Mouse (Mus musculus) ES-Bruce4 (cell line): ENCODE results near the gene Ptcd2. TPM values are rescaled to one million over a fixed set of nuclear protein-coding genes. Genes with fewer than 3 reads are reported as not detected.

Source experiments
- H3K27ac ChIP-seq: 2 replicates; pipeline ENCODE4 v1.5.1; 2012; ENCODE audit warnings: low read length, inconsistent platforms; ENCODE audit not compliant: insufficient read depth
- H3K27me3 ChIP-seq: 2 replicates; pipeline ENCODE4 v1.6.1; 2012; ENCODE audit warnings: mild to moderate bottlenecking, low read length, inconsistent platforms; ENCODE audit not compliant: control insufficient read depth, poor library complexity, insufficient read depth, severe bottlenecking
- H3K36me3 ChIP-seq: 2 replicates; pipeline ENCODE4 v1.6.1; 2012; ENCODE audit warnings: inconsistent platforms, mild to moderate bottlenecking, low read length, moderate library complexity; ENCODE audit not compliant: control insufficient read depth, poor library complexity, insufficient read depth, severe bottlenecking
- H3K4me1 ChIP-seq: one replicate; pipeline ENCODE4 v1.8.1; 2011; ENCODE audit warnings: low read length; ENCODE audit not compliant: control insufficient read depth, insufficient read depth
- H3K4me3 ChIP-seq: 2 replicates; pipeline ENCODE4 v1.5.1; 2011; ENCODE audit warnings: low read depth, mild to moderate bottlenecking, low read length
- H3K9ac ChIP-seq: 2 replicates; pipeline ENCODE4 v1.6.1; 2012; ENCODE audit warnings: low read depth, mild to moderate bottlenecking, inconsistent platforms; ENCODE audit not compliant: poor library complexity, severe bottlenecking
- H3K9me3 ChIP-seq: replicated peaks from 2 replicates; pipeline ENCODE4 v1.6.1; 2012; ENCODE audit warnings: mild to moderate bottlenecking, low read length, inconsistent platforms; ENCODE audit not compliant: control insufficient read depth, poor library complexity, insufficient read depth, severe bottlenecking
- CTCF ChIP-seq: IDR thresholded peaks from one replicate; pipeline ENCODE4 v1.8.1; 2011; ENCODE audit warnings: low read depth, low read length
- EP300 ChIP-seq: IDR thresholded peaks from 2 replicates; pipeline ENCODE4 v1.6.1; 2011; ENCODE audit warnings: low read depth, low read length; ENCODE audit not compliant: insufficient read depth
- POLR2A ChIP-seq: IDR thresholded peaks from one replicate; pipeline ENCODE4 v1.8.1; 2011; ENCODE audit warnings: low read length; ENCODE audit not compliant: insufficient read depth
- polyA plus RNA-seq: library from polyadenylated mRNA; stranded (reverse); fragments of >200 nt; gene quantifications from 2 replicates; pipeline ENCODE4 v1.2.4, GENCODE M21; 2011; ENCODE audit warnings: low read depth; ENCODE audit not compliant: missing spikeins, insufficient read depth, insufficient read length

Ptcd2 gene
- polyA plus RNA-seq, 1 experiment: 40.2 TPM

DNA sequence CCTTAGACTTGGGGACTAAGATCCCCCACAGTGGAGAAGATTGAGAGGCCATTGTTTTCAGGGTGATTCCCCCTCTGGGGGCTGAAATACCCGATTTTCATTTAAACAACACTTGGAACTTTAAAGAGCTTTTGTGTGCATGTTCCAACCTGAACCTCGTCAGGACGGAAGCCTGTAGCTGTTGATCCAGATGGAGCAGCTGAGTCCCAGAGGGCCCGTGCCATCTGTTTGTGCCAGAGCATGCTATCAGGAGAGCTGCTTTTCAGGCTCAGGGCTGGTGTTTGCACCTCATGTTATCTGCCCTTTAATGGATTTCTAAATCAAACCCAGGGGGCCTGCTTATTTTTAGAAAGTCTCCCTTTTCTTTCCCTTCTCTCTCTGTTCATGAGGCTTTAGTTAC, 19.4 kb upstream of the Ptcd2 start:
- H3K27ac ChIP-seq: no peak overlapping the region

DNA sequence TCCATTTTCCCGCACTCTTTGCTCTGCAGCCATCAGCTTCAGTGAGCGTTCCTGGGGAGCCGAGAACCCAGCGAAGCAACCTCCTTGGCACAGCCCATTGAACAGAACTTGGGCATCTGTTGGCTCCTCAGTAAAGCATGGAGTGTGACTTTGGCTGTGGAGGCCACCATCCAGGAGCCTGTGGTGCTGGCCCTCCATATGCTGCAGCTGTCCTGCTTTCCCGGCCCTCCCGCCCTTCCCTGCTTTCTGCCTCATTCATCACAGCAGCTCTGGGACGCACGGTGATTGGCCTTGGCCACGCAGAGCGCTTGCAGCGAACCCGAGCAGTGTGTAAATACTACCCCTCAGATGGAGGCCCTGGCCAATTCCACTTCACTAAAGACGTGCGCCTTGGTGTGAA, 14.4 kb upstream of the Ptcd2 start:
- Histone ChIP-seq H3K9me3 (no peaks in the 10 kb centered on the region), H3K9ac (no peak overlapping the region), H3K4me3 (no peak overlapping the region), H3K4me1 (peaks cover 6% of the 10 kb centered on the region), H3K27ac (no peak overlapping the region), H3K27me3 (no peaks in the 10 kb centered on the region), H3K36me3 (peaks cover 11% of the 10 kb centered on the region)
- TF ChIP-seq POLR2A (no peak), EP300 (no peak), CTCF (no peak)

More for the DNA sequence above, 19.4 kb upstream of the Ptcd2 start:
- no peak for TF ChIP-seq EP300
- no peak for TF ChIP-seq CTCF
- no peak for TF ChIP-seq POLR2A
- H3K4me1 ChIP-seq: peaks cover 2% of the 10 kb centered on the region
- no peak overlapping the region for H3K9ac ChIP-seq
- no peak overlapping the region for H3K4me3 ChIP-seq
- H3K36me3 ChIP-seq: peaks cover 30% of the 10 kb centered on the region
- no peaks in the 10 kb centered on the region for H3K27me3 ChIP-seq
- no peaks in the 10 kb centered on the region for H3K9me3 ChIP-seq

DNA sequence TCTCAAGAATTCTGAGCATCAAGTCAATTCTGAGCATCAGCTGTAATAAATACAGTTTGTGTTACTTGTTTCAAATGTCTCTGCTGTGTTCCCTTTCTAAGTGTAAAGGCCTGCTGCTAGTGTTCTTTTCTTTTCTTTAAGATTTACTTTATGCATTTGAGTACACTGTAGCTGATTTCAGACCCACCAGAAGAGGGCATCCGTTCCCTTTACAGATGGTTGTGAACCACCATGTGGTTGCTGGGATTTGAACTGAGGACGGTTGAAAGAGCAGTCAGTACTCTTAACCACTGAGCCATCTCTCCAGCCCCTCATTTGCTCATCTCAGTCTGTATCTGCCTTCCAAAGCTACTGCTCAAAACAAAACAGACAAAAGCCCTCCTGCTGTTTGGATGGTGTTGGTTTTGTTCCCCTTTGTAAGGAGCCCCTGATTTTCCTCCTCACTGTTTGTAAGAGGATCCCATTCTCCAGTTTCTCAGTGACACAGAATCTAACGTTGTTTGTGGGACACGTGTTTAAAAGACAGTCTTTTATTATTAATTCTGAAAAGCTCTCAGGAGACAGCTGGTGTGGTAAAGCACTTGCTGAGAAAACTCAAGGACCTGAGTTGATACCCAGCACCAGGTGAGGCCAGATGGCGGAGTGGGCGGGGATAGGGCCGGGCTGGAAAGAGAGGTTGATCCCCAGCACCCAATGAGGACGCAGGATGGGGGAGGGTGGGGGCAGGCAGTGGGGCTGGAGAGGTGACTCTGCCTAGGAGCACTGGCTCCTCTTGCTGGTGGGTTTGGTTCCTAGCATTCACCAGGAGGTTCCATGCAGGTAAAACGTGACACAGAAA, 12.1 kb upstream of the Ptcd2 start:
- no peak overlapping the region for H3K4me3 ChIP-seq
- no peaks in the 10 kb centered on the region for H3K27me3 ChIP-seq
- no peaks in the 10 kb centered on the region for H3K9me3 ChIP-seq
- H3K9ac ChIP-seq: 0 out of 2 replicates have a peak overlapping the region, but pooled peaks have one; percentile 24
- H3K36me3 ChIP-seq: peaks cover 3% of the 10 kb centered on the region; the same call in 1 of the 2 replicates
- peaks cover 6% of the 10 kb centered on the region for H3K4me1 ChIP-seq
- TF ChIP-seq EP300 (0 out of 2 replicates have a peak, but pooled peaks have one; percentile 31), CTCF (peak; percentile 21), POLR2A (no peak)
- peak overlapping the region; percentile 89 for H3K27ac ChIP-seq

DNA sequence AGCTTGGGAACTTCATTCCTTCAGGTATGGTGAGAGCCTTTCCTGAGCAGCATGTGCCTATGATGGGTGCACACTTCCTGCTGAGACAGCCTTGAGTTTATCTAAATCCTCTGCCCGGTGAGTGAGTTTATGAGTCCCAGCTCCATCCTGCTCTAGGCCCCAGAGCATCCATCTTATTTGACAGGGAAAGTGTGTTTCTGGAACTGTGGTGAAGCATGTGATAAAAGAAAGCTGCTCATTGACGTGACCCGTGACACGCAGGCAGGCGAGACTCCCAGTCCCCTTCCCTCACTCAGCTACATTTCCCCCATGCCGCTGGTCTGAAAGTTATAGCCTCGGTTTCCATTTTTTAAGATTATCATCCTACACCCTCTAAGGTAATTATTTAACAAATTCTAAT, 11.4 kb upstream of the Ptcd2 start:
- TF ChIP-seq EP300 (no peak), POLR2A (no peak), CTCF (no peak)
- Histone ChIP-seq H3K4me3 (0 out of 2 replicates have a peak overlapping the region, but pooled peaks have one; percentile 4), H3K9me3 (no peaks in the 10 kb centered on the region), H3K27me3 (no peaks in the 10 kb centered on the region), H3K4me1 (peaks cover 6% of the 10 kb centered on the region), H3K27ac (peak overlapping the region; percentile 75), H3K9ac (0 out of 2 replicates have a peak overlapping the region, but pooled peaks have one; percentile 24), H3K36me3 (peaks cover 2% of the 10 kb centered on the region; the same call in 1 of the 2 replicates)

DNA sequence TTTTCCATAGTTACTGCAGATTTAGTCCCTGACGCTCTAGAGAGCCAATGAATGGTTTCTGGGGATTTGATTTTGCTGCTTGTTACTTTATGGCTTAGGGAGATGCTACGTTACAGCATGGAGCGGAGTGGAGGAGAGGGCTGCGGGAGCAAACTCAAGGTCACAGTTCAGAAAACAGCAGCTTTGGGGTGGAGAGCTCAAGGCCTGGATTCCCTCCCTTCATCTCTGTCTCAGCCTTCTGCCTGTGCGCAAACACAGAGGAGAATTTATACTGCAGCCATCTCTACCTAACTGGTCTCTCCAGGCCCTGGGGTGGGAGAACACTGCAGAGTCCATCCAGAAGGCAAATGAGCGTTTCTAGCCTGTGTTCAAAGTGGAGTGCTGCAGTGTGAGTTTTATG, 10.6 kb upstream of the Ptcd2 start:
- Histone ChIP-seq H3K9me3 (no peaks in the 10 kb centered on the region), H3K4me1 (peaks cover 6% of the 10 kb centered on the region), H3K4me3 (no peak overlapping the region), H3K36me3 (peaks cover 5% of the 10 kb centered on the region), H3K27ac (peak overlapping the region; percentile 30; the same call in 1 of the 2 replicates), H3K27me3 (no peaks in the 10 kb centered on the region), H3K9ac (no peak overlapping the region)
- TF ChIP-seq POLR2A (no peak), EP300 (no peak), CTCF (no peak)

DNA sequence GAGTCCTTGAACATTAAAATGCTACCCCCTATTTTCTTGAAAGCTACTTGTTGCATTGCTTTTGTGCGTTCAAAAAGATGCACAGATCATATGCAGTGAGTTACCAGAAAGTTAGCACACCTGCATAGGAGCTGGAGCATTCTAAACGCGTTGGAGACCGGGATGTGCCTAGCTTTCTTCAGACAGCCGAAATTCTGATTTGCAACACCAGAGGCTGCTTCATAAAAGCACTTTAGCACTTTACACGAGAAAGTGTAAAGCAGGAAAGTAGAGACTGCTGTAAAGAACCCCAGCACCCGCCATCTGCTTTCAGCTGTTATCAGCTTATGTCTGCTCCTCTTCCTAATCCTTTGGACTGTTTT, 9.0 kb upstream of the Ptcd2 start:
- TF ChIP-seq EP300: no peak
- no peak for TF ChIP-seq CTCF
- no peak for TF ChIP-seq POLR2A
- peak overlapping the region; percentile 49 for H3K9ac ChIP-seq
- peak overlapping the region; percentile 57 for H3K27ac ChIP-seq
- no peaks in the 10 kb centered on the region for H3K27me3 ChIP-seq
- H3K9me3 ChIP-seq: no peaks in the 10 kb centered on the region
- peaks cover 6% of the 10 kb centered on the region for H3K36me3 ChIP-seq
- H3K4me1 ChIP-seq: peaks cover 6% of the 10 kb centered on the region
- peak overlapping the region; percentile 63 for H3K4me3 ChIP-seq
